Mouse (Mus musculus) G1E (cell line): ENCODE results near the gene Arhgap19.

Source experiments
- CTCF ChIP-seq: IDR thresholded peaks from 2 replicates; pipeline ENCODE4 v1.5.1; 2012; ENCODE audit warnings: low read depth, low read length, inconsistent platforms, mixed read lengths
- GATA1 ChIP-seq: IDR thresholded peaks from 2 replicates; pipeline ENCODE4 v1.6.1; 2012; ENCODE audit warnings: borderline replicate concordance, low read length, inconsistent platforms, mixed read lengths
- POLR2AphosphoS5 ChIP-seq: IDR thresholded peaks from 2 replicates; pipeline ENCODE4 v1.6.1; 2012; ENCODE audit warnings: low read depth, low read length, inconsistent platforms; ENCODE audit not compliant: insufficient replicate concordance
- TAL1 ChIP-seq: conservative IDR thresholded peaks from 2 replicates; pipeline ENCODE4 v1.6.1; 2012; ENCODE audit warnings: low read depth, low read length, inconsistent platforms, mixed read lengths

DNA sequence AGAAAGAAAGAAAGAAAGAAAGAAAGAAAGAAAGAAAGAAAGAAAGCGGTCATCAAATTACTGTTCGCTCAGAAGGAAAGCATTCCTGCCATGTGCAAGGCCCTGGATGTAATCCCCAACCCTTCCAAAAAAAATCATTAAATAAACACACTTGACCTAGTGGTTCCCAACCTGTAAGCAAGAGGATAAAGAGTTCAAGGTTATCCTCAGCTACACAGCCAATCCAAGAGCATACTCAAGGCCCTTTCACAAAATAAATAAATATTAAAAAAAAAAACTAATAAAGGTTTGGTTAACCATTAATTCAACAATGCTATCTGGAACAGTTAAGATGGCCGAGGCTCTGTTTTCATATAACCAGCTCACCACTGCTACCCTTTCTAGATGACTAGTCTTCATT lies 27.1 kb upstream of the Arhgap19 start:
- TF ChIP-seq CTCF (no peak), TAL1 (no peak), GATA1 (no peak), POLR2AphosphoS5 (no peak)
